Mouse (Mus musculus) lung, adult 2 months (tissue): ENCODE data around the gene Depdc1b.

Experiments used
- CTCF ChIP-seq: fragments of 200-500 bp; IDR thresholded peaks from 2 replicates; pipeline ENCODE4 v1.5.1; 2011; ENCODE audit warnings: mild to moderate bottlenecking, low read length, control low read depth; ENCODE audit not compliant: insufficient read depth
- POLR2A ChIP-seq: fragments of 200-500 bp; IDR thresholded peaks from 2 replicates; pipeline ENCODE4 v1.6.1; 2011; ENCODE audit warnings: low read depth, mild to moderate bottlenecking, control low read depth, low read length, borderline replicate concordance; ENCODE audit errors: extremely low read depth

- TF ChIP-seq POLR2A (no peak), CTCF (no peak)
These were observed 38.8 kb downstream of the Depdc1b start for GRCm38 (mm10) chr13:108354804-108355552.
